Mouse (Mus musculus) liver, embryonic 11.5 days (tissue): ENCODE data around the gene Cryab. TPM values are rescaled to one million over a fixed set of nuclear protein-coding genes. Genes with fewer than 3 reads are reported as not detected.

Source experiments
- ATAC-seq: fragments of 200-750 bp; cut with Nextera tagmentation; replicated peaks from 2 replicates; pipeline ENCODE4 v1.8.0; 2017; ENCODE audit warnings: moderate number of reproducible peaks, mild to moderate bottlenecking, moderate TSS enrichment, moderate library complexity; ENCODE audit not compliant: low FRiP score
- DNase-seq: peaks from one replicate; pipeline ENCODE4 v3.0.0-alpha.2; 2017; ENCODE audit warnings: low spot score
- H3K27ac ChIP-seq: fragments of 300-500 bp; sonication (generic); 2 replicates; pipeline ENCODE4 v1.5.1; 2014; ENCODE audit warnings: mild to moderate bottlenecking, low read depth, low read length, control low read depth
- H3K27me3 ChIP-seq: fragments of 300-500 bp; sonication (generic); replicated peaks from 2 replicates; pipeline ENCODE4 v1.6.1; 2014; ENCODE audit warnings: low read length, mixed read lengths; ENCODE audit not compliant: control insufficient read depth, insufficient read depth
- H3K36me3 ChIP-seq: fragments of 300-500 bp; sonication (generic); 2 replicates; pipeline ENCODE4 v1.6.1; 2014; ENCODE audit warnings: mild to moderate bottlenecking, low read length, moderate library complexity, mixed read lengths; ENCODE audit not compliant: control insufficient read depth, insufficient read depth
- H3K4me1 ChIP-seq: fragments of 300-500 bp; sonication (generic); replicated peaks from 2 replicates; pipeline ENCODE4 v1.6.1; 2014; ENCODE audit warnings: low read length, mixed read lengths; ENCODE audit not compliant: control insufficient read depth, insufficient read depth
- H3K4me2 ChIP-seq: fragments of 300-500 bp; sonication (generic); 2 replicates; pipeline ENCODE4 v1.6.1; 2014; ENCODE audit warnings: mild to moderate bottlenecking, control low read depth, moderate library complexity
- H3K4me3 ChIP-seq: fragments of 300-500 bp; sonication (generic); 2 replicates; pipeline ENCODE4 v1.5.1; 2014; ENCODE audit warnings: low read depth, low read length, control low read depth
- H3K9ac ChIP-seq: fragments of 300-500 bp; sonication (generic); 2 replicates; pipeline ENCODE4 v1.6.1; 2014; ENCODE audit warnings: low read depth, low read length, control low read depth
- H3K9me3 ChIP-seq: fragments of 300-500 bp; sonication (generic); 2 replicates; pipeline ENCODE4 v1.6.1; 2016; ENCODE audit warnings: low read length, inconsistent platforms, mixed read lengths; ENCODE audit not compliant: control insufficient read depth
- WGBS: fragments of 180-500 bp; shearing (Covaris S2); extraction: QIAGEN DNeasy Blood & Tissue Kit; methylation state at CpG from one replicate; pipeline ENCODE4 v1.1.7; 2014; 5-methylcytosine and 5-hydroxymethylcytosine counted together
- polyA plus RNA-seq: library from polyadenylated mRNA; unstranded; fragments of >200 nt; fragmentation: Nextera tagmentation; extraction: Ambion mirVana; gene quantifications from 2 replicates; pipeline ENCODE4 v1.2.1, GENCODE M21; 2014

Gene Cryab
- polyA plus RNA-seq, 1 experiment from 2014 or later = 13.7 TPM

DNA sequence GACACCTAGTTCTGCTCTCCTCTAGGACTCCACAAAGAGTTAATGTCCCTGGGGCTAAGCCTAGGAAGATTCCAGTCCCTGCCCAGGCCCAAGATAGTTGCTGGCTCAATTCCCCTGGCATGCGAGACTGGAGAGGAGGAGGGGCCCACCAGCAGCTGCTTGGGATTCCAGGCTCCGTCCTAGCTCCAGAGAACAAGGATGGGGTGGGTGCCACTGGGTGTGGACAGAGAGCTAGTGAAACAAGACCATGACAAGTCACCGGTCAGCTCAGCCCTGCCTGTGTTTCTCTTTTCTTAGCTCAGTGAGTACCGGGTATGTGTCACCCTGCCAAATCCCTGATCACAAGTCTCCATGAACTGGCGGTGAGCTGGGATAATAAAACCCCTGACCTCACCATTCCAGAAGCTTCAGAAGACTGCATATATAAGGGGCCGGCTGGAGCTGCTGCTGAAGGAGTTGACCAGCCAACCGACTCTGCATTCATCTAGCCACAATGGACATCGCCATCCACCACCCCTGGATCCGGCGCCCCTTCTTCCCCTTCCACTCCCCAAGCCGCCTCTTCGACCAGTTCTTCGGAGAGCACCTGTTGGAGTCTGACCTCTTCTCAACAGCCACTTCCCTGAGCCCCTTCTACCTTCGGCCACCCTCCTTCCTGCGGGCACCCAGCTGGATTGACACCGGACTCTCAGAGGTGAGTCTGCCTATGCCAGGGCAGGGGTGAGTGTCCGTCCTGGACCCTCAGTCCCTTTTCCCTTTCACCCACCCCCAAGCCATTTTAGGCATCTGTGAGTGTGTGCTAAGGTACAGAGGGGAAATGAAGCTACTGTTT lies 1.9 kb downstream of the Cryab start:
- ATAC-seq (no peak), DNase-seq (peak; percentile 30)
- Histone ChIP-seq H3K9ac (no peak overlapping the region), H3K4me2 (no peak overlapping the region; the same call in 1 of the 2 replicates), H3K4me3 (no peak overlapping the region), H3K27ac (no peak overlapping the region), H3K4me1 (0 out of 2 replicates have a peak, but pooled peaks cover 2% of the 10 kb centered on the region), H3K27me3 (peaks cover 9% of the 10 kb centered on the region; the same call in 1 of the 2 replicates), H3K9me3 (no peaks in the 10 kb centered on the region), H3K36me3 (no peaks in the 10 kb centered on the region)
- 72% methylated on average over 17 of the region's 17 CpGs for WGBS

GRCm38 (mm10) chr9:50753947-50754346 lies 2.8 kb downstream of the Cryab start:
- no peak overlapping the region for H3K9ac ChIP-seq
- 0 out of 2 replicates have a peak, but pooled peaks cover 2% of the 10 kb centered on the region for H3K4me1 ChIP-seq

DNA sequence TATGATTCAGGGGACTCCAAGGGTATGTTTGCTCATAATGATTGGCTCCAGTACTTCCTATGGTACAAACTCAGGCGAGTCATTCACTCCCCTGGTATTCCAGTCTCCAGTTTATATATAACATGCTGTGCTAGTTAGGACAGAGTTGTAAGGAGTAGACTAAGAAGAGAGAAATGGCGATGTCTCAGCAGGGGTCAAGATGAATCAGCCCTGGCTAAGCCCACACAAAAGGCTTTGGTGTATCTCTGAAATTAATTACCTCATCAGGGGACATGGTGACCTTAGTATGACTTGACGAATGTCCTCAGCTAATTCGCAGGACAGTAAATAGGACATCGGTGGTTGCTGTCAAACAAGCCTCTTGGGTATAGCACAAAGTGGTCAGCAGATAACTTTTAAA lies 5.6 kb downstream of the Cryab start:
- peaks cover 5% of the 10 kb centered on the region; the same call in 1 of the 2 replicates for H3K27me3 ChIP-seq
- H3K4me3 ChIP-seq = no peak overlapping the region
- ATAC-seq (no peak), DNase-seq (no peak)
- H3K9ac ChIP-seq = no peak overlapping the region
- H3K36me3 ChIP-seq = no peaks in the 10 kb centered on the region
- H3K9me3 ChIP-seq = no peaks in the 10 kb centered on the region
- H3K4me2 ChIP-seq = no peak overlapping the region
- 0 out of 2 replicates have a peak, but pooled peaks cover 2% of the 10 kb centered on the region for H3K4me1 ChIP-seq
- 61% methylated on average over 5 of the region's 5 CpGs for WGBS
- no peak overlapping the region for H3K27ac ChIP-seq

More at GRCm38 (mm10) chr9:50753947-50754346, 2.8 kb downstream of the Cryab start:
- Histone ChIP-seq H3K9me3 (no peaks in the 10 kb centered on the region), H3K4me2 (no peak overlapping the region), H3K36me3 (no peaks in the 10 kb centered on the region), H3K27ac (no peak overlapping the region), H3K27me3 (peaks cover 9% of the 10 kb centered on the region; the same call in 1 of the 2 replicates), H3K4me3 (no peak overlapping the region)
- DNase-seq (no peak), ATAC-seq (no peak)
- 40% methylated on average over 7 of the region's 7 CpGs for WGBS

DNA sequence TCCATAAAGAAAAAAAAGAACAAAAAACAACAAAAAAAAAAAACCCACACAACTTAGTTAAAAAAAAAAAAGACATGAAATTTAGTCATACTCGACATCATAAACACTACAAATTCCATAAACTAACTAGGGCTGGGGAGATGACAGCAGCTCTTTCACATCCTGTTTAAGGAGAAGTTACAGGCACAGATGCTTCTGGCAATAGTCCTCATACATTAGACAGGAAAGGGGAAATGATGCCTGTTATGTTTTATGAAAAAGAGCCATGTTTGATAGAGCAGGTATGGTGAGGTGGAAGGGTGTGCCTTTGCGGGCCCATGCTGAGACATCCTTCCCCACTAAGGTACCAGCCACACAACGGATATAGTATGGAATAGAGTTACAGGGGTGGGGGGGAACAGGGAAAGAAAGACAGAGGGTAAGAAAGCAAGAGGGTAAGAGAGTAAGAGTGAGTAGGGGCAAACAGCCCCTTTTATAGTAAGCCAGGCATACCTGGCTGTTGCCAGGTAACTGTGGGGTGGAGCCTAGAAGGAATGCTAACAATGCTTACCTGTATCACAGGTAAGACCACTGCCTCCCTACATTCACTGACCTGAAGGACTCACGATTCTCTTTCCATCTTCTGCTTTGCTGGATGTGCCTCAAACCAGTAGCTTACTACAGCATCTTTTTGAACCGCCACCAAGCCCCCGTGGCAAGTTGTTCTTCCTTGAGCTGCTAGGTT lies 10.6 kb downstream of the Cryab start:
- Histone ChIP-seq H3K4me2 (no peak overlapping the region), H3K27me3 (no peaks in the 10 kb centered on the region), H3K27ac (no peak overlapping the region), H3K4me1 (no peaks in the 10 kb centered on the region), H3K36me3 (no peaks in the 10 kb centered on the region), H3K4me3 (no peak overlapping the region), H3K9ac (no peak overlapping the region), H3K9me3 (no peaks in the 10 kb centered on the region)
- no peak for ATAC-seq
- DNase-seq = no peak
- 66% methylated on average over 6 of the region's 6 CpGs for WGBS

- 68% methylated on average over 1 of the region's 1 CpGs for WGBS
- ATAC-seq (no peak), DNase-seq (no peak)
- no peak overlapping the region for H3K4me2 ChIP-seq
- no peak overlapping the region for H3K9ac ChIP-seq
- H3K4me1 ChIP-seq = no peaks in the 10 kb centered on the region; the same call in 1 of the 2 replicates
- H3K27ac ChIP-seq = no peak overlapping the region
- H3K36me3 ChIP-seq = no peaks in the 10 kb centered on the region
- H3K27me3 ChIP-seq = no peaks in the 10 kb centered on the region
- no peak overlapping the region for H3K4me3 ChIP-seq
- no peaks in the 10 kb centered on the region for H3K9me3 ChIP-seq
Measured at GRCm38 (mm10) chr9:50763331-50763730, 12.2 kb downstream of the Cryab start.

- H3K4me2 ChIP-seq = peak overlapping the region; percentile 86
- no peaks in the 10 kb centered on the region for H3K27me3 ChIP-seq
- peak overlapping the region; percentile 64 for H3K4me3 ChIP-seq
- no peaks in the 10 kb centered on the region for H3K36me3 ChIP-seq
- WGBS = 4% methylated on average over 17 of the region's 17 CpGs
- H3K4me1 ChIP-seq = peaks cover 8% of the 10 kb centered on the region; the same call in 1 of the 2 replicates
- H3K9me3 ChIP-seq = no peaks in the 10 kb centered on the region
- peak overlapping the region; percentile 91 for H3K27ac ChIP-seq
- DNase-seq = no peak
- peak overlapping the region; percentile 76 for H3K9ac ChIP-seq
- ATAC-seq = peak; percentile 26
Measured at GRCm38 (mm10) chr9:50767531-50768106, 16.5 kb downstream of the Cryab start.

GRCm38 (mm10) chr9:50768107-50769002 lies 17.2 kb downstream of the Cryab start, which contains the start of gene Fdxacb1:
TSS of gene Fdxacb1 (plus strand) at chr9:50768236.
- ATAC-seq = peak; percentile 97
- peak within 1 kb of the TSS; percentile 64 for H3K4me3 ChIP-seq
- peak; percentile 96 for DNase-seq

DNA sequence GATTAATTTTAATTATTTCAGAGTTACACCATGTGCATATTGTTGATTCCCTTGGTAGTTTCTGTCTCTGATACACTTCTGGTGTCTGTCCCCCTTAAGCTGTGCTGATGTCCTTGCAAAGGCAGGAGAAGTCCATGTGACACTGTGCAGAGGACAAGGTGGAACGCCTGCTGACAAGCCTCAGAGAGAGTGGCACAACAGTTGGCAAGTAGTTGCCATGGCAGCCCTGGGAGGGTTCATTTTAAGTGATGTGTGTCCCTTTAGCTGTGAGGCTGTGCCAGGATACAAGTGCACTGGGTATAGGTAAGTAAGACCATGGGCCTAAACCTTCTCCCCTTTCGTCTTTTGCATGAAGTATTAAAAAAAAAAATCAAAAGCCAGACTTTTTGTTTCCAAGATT lies 18.9 kb downstream of the Cryab start:
- H3K4me3 ChIP-seq = no peak overlapping the region
- WGBS = 90% methylated on average over 2 of the region's 2 CpGs
- no peaks in the 10 kb centered on the region for H3K9me3 ChIP-seq
- no peaks in the 10 kb centered on the region for H3K36me3 ChIP-seq
- ATAC-seq (no peak), DNase-seq (no peak)
- peaks cover 16% of the 10 kb centered on the region for H3K4me1 ChIP-seq
- H3K27me3 ChIP-seq = no peaks in the 10 kb centered on the region
- H3K4me2 ChIP-seq = no peak overlapping the region
- no peak overlapping the region for H3K9ac ChIP-seq
- no peak overlapping the region for H3K27ac ChIP-seq

More at GRCm38 (mm10) chr9:50768107-50769002, 17.2 kb downstream of the Cryab start, which contains the start of gene Fdxacb1:
- no peaks in the 10 kb centered on the region for H3K27me3 ChIP-seq
- H3K9ac ChIP-seq = peak within 1 kb of the TSS; percentile 76
- WGBS = 4% methylated on average over 59 of the region's 59 CpGs
- H3K4me1 ChIP-seq = peaks cover 8% of the 10 kb centered on the region; the same call in 1 of the 2 replicates
- H3K27ac ChIP-seq = peak within 1 kb of the TSS; percentile 91
- H3K9me3 ChIP-seq = no peaks in the 10 kb centered on the region
- no peaks in the 10 kb centered on the region for H3K36me3 ChIP-seq
- peak within 1 kb of the TSS; percentile 86 for H3K4me2 ChIP-seq
